Mouse (Mus musculus): ENCODE measurements around the gene Gm21974. TPM values are rescaled to one million over a fixed set of nuclear protein-coding genes. Genes with fewer than 3 reads are reported as not detected.

The Gm21974 gene
- polyA plus RNA-seq, 1 experiment from 2014 or later = not detected

DNA sequence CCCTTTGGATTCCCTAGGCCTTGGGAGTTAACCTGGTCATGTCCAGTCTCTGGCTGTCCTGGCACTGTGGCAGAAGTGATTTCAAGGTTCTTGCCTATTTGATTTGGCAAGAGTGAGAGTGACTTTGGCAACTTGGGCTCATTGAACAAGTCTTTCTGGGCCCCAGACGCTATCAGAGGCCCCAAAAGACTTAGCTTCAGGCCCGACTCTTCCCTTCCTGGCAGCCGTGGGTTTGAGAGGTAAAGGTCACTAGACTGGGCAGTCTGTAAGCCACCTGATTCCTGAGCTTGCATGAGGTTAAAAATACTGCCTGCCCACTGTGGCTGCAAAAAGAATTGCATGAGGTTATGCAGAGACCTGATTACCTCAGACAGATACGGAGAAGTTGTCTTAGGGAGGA, 13.4 kb upstream of the Gm21974 start:
- Histone ChIP-seq H3K9me3 (ENCODE audit: control insufficient read depth, low read depth, low read length) (no peaks in the 10 kb centered on the region), H3K27ac (ENCODE audit: low read length) (no peak overlapping the region), H3K4me3 (ENCODE audit: low read depth, low read length) (no peak overlapping the region), H3K4me2 (replicated peaks; ENCODE audit: low read depth, low read length) (no peak overlapping the region), H3K4me1 (ENCODE audit: control insufficient read depth, insufficient read depth, low read length) (peaks cover 12% of the 10 kb centered on the region; the same call in 1 of the 2 replicates), H3K9ac (replicated peaks; ENCODE audit: low read depth, low read length) (no peak overlapping the region), H3K27me3 (ENCODE audit: control insufficient read depth, insufficient read depth, low read length) (no peaks in the 10 kb centered on the region), H3K36me3 (ENCODE audit: control insufficient read depth, insufficient read depth, low read length) (peaks cover 44% of the 10 kb centered on the region)
- ATAC-seq (ENCODE audit: insufficient number of reproducible peaks, insufficient read depth, low FRiP score, low read depth) = no peak
- WGBS = 84% methylated on average over 4 of the region's 4 CpGs

DNA sequence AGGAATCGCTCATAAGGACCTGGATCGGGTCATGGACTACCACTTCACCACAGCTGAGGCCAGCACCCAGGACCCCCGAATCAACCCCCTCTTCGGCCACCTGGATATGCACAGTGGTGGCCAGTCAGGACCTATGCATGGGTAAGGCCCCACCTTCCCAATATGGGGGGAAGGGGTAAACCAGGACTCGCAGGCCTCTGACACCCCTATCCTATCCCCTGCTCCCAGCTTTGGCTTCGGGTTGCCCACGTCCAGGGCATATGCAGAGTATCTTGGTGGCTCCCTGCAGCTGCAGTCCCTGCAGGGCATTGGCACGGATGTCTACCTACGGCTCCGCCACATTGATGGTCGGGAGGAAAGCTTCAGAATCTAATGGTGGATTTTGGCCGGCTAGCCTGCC, 12.7 kb upstream of the Gm21974 start:
- no peaks in the 10 kb centered on the region for H3K27me3 ChIP-seq (ENCODE audit: control insufficient read depth, insufficient read depth, low read length)
- H3K4me1 ChIP-seq (ENCODE audit: control insufficient read depth, insufficient read depth, low read length) = peaks cover 9% of the 10 kb centered on the region; the same call in 1 of the 2 replicates
- H3K9ac ChIP-seq (replicated peaks; ENCODE audit: low read depth, low read length) = no peak overlapping the region
- H3K27ac ChIP-seq (ENCODE audit: low read length) = no peak overlapping the region
- H3K4me3 ChIP-seq (ENCODE audit: low read depth, low read length) = no peak overlapping the region
- no peaks in the 10 kb centered on the region for H3K9me3 ChIP-seq (ENCODE audit: control insufficient read depth, low read depth, low read length)
- peaks cover 44% of the 10 kb centered on the region for H3K36me3 ChIP-seq (ENCODE audit: control insufficient read depth, insufficient read depth, low read length)
- ATAC-seq (ENCODE audit: insufficient number of reproducible peaks, insufficient read depth, low FRiP score, low read depth) = no peak
- 96% methylated on average over 12 of the region's 12 CpGs for WGBS
- H3K4me2 ChIP-seq (replicated peaks; ENCODE audit: low read depth, low read length) = no peak overlapping the region

DNA sequence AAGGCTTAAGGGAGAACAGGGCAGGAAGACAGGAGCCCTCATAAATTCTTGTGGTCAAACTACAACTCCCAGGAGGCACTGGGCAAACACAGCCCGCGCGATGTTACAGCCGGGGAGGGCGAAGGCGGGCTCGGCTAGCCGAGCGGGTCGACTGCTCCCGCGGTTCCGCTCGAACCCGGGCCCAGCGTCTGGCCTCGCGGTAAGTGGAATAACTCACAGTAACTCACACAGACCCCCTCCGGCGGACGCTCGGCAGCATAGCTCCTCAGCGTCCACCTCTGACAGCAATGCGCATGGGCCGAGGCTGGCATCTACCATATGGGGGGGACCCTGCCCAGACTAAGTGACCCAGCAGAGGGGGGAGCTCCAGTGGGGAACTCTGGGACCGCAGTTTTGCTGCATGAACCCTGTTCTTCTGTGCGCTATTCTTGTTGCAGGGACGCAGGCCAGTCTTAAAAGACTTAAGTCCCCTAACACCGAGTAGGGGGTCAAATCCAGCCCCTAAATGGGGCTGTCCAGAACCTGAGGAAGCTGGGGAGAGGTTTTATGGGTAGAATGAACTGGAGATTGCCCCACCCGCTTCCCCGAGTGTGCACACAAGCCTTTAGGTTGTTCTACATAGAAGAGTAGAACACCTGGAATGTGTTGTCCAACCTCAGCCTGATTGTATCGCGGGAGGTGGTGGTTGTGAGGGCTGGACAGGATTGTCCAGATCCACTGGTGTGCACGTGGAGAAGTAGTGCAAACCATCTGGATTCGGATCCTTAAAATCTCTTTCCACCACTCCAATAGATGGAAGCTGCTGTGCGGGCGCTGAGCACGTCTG, 8.9 kb upstream of the Gm21974 start, which contains the start of gene Bckdk:
Gene Bckdk, plus strand, starts transcription at position 112 of the 826 bp plus-strand sequence.
- Histone ChIP-seq H3K36me3 (ENCODE audit: control insufficient read depth, insufficient read depth, low read length) (peaks cover 40% of the 10 kb centered on the region), H3K9me3 (ENCODE audit: control insufficient read depth, low read depth, low read length) (no peaks in the 10 kb centered on the region), H3K4me3 (ENCODE audit: low read depth, low read length) (peak within 1 kb of the TSS; percentile 82), H3K27me3 (ENCODE audit: control insufficient read depth, insufficient read depth, low read length) (no peaks in the 10 kb centered on the region), H3K4me2 (replicated peaks; ENCODE audit: low read depth, low read length) (peak within 1 kb of the TSS; percentile 90), H3K9ac (replicated peaks; ENCODE audit: low read depth, low read length) (peak within 1 kb of the TSS; percentile 93), H3K27ac (ENCODE audit: low read length) (peak within 1 kb of the TSS; percentile 91), H3K4me1 (ENCODE audit: control insufficient read depth, insufficient read depth, low read length) (peaks cover 8% of the 10 kb centered on the region; the same call in 1 of the 2 replicates)
- 6% methylated on average over 38 of the region's 38 CpGs for WGBS
- ATAC-seq (ENCODE audit: insufficient number of reproducible peaks, insufficient read depth, low FRiP score, low read depth) = peak; percentile 87

DNA sequence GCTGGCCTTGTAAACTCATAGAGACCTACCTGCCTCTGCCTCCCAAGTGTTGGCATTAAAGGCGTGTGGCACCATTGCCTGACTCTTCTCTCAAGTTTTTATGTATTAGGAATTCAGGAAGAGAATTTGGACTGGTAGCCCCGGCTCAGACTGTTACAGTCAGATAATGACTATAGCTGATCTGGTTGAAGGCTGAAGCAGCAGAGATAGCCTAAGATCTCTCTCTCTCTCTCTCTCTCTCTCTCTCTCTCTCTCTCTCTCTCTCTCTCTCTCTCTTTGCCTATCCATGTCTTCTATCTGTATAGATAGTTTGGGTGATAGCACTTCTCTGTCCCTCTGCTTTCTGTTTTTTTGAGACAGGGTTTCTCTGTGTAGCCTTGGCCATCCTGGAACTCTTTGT, 6.5 kb upstream of the Gm21974 start:
- 83% methylated on average over 2 of the region's 2 CpGs for WGBS
- no peak overlapping the region for H3K4me3 ChIP-seq (ENCODE audit: low read depth, low read length)

DNA sequence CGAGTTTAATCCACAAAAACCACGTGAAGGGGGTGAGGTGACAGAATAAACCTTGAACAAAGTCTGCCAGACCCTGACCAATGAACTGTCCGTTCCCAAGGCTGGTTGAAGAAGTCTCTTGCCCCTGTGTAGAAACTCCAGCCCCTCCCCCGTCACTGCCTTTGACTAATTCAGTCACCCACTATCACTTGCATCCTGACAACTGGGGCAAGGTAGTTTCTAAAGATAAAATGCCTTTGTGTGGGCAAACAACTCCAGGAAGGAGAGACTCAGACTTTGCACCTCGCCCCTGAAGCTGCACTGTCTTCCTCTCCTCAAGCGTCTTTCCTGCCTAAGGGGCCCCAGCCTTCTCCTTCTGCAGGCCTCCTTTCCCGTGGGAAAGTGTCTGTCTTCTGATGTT, 4.7 kb upstream of the Gm21974 start:
- peaks cover 6% of the 10 kb centered on the region; the same call in 1 of the 2 replicates for H3K4me1 ChIP-seq (ENCODE audit: control insufficient read depth, insufficient read depth, low read length)
- peak overlapping the region; percentile 35; the same call in 1 of the 2 replicates for H3K27ac ChIP-seq (ENCODE audit: low read length)
- no peaks in the 10 kb centered on the region for H3K27me3 ChIP-seq (ENCODE audit: control insufficient read depth, insufficient read depth, low read length)
- H3K4me3 ChIP-seq (ENCODE audit: low read depth, low read length) = no peak overlapping the region
- no peak overlapping the region for H3K9ac ChIP-seq (replicated peaks; ENCODE audit: low read depth, low read length)
- no peaks in the 10 kb centered on the region; the same call in 1 of the 2 replicates for H3K36me3 ChIP-seq (ENCODE audit: control insufficient read depth, insufficient read depth, low read length)
- ATAC-seq (ENCODE audit: insufficient number of reproducible peaks, insufficient read depth, low FRiP score, low read depth) = no peak
- no peaks in the 10 kb centered on the region for H3K9me3 ChIP-seq (ENCODE audit: control insufficient read depth, low read depth, low read length)
- WGBS = 31% methylated on average over 7 of the region's 7 CpGs
- H3K4me2 ChIP-seq (replicated peaks; ENCODE audit: low read depth, low read length) = no peak overlapping the region

More for the DNA sequence above, 6.5 kb upstream of the Gm21974 start:
- Histone ChIP-seq H3K9ac (replicated peaks; ENCODE audit: low read depth, low read length) (no peak overlapping the region), H3K4me1 (ENCODE audit: control insufficient read depth, insufficient read depth, low read length) (peaks cover 8% of the 10 kb centered on the region; the same call in 1 of the 2 replicates), H3K27me3 (ENCODE audit: control insufficient read depth, insufficient read depth, low read length) (no peaks in the 10 kb centered on the region), H3K36me3 (ENCODE audit: control insufficient read depth, insufficient read depth, low read length) (peaks cover 17% of the 10 kb centered on the region), H3K4me2 (replicated peaks; ENCODE audit: low read depth, low read length) (no peak overlapping the region), H3K27ac (ENCODE audit: low read length) (no peak overlapping the region), H3K9me3 (ENCODE audit: control insufficient read depth, low read depth, low read length) (no peaks in the 10 kb centered on the region)
- no peak for ATAC-seq (ENCODE audit: insufficient number of reproducible peaks, insufficient read depth, low FRiP score, low read depth)

DNA sequence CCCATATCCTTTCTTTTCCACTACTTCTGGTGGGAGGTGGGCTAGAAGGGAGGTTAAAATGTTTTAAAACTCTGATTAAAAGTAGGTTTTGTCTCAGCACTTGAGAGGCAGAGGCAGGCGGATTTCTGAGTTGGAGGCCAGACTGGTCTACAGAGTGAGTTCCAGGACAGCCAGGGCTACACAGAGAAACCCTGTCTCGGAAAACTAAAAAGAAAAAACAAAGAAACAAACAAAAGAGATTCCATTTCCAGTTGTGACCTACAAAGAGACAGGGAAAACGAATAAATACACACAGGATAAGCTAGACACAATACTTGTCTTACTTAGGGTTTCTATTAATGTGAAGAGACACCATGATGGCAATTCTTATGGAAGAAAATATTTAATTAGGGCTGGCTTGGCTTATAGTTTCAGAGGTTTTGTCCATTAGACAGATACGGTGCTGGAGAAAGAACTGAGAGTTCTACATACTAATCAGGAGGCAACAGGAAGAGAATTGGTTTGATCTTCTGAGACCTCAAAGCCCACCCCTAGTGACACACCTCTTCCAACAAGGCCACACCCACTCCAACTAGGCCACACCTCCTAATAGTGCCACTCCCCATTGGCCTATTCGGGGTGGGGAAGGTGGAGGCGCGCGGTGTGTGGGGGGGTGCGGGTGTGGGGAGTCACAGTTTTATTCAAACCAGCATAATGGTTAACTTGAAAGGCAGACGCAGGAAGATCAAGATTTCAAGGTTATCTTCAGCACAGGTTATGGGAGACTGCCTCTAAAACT, 3.1 kb upstream of the Gm21974 start:
- ATAC-seq (ENCODE audit: insufficient number of reproducible peaks, insufficient read depth, low FRiP score, low read depth) = no peak
- Histone ChIP-seq H3K4me1 (ENCODE audit: control insufficient read depth, insufficient read depth, low read length) (peaks cover 6% of the 10 kb centered on the region), H3K27ac (ENCODE audit: low read length) (no peak overlapping the region), H3K36me3 (ENCODE audit: control insufficient read depth, insufficient read depth, low read length) (peaks cover under 1% of the 10 kb centered on the region; the same call in 1 of the 2 replicates), H3K9me3 (ENCODE audit: control insufficient read depth, low read depth, low read length) (no peaks in the 10 kb centered on the region), H3K4me2 (replicated peaks; ENCODE audit: low read depth, low read length) (no peak overlapping the region), H3K27me3 (ENCODE audit: control insufficient read depth, insufficient read depth, low read length) (no peaks in the 10 kb centered on the region), H3K9ac (replicated peaks; ENCODE audit: low read depth, low read length) (no peak overlapping the region), H3K4me3 (ENCODE audit: low read depth, low read length) (no peak overlapping the region)
- 31% methylated on average over 10 of the region's 10 CpGs for WGBS

DNA sequence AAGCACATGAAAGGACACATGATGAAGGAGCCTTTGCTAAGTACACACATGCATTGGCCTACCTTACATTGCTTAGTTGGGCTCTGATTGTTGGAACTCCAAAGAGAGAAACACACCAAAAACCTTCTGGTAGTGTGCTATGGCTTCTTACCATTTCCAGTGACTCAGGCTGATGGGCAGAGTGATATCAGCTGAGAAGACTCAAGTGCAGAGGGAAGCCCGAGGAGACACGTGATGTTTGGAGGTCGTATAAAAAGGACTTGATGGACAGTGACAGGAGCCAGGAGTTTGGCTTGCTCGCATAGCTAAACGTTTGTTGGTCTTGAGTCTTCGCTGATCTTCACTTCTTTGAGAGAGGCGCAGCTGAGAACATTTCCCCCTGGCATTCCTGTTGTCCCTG, 2.3 kb upstream of the Gm21974 start:
- Histone ChIP-seq H3K4me3 (ENCODE audit: low read depth, low read length) (no peak overlapping the region), H3K4me2 (replicated peaks; ENCODE audit: low read depth, low read length) (no peak overlapping the region), H3K27ac (ENCODE audit: low read length) (no peak overlapping the region), H3K36me3 (ENCODE audit: control insufficient read depth, insufficient read depth, low read length) (peaks cover 9% of the 10 kb centered on the region; the same call in 1 of the 2 replicates), H3K9ac (replicated peaks; ENCODE audit: low read depth, low read length) (no peak overlapping the region), H3K9me3 (ENCODE audit: control insufficient read depth, low read depth, low read length) (no peaks in the 10 kb centered on the region), H3K27me3 (ENCODE audit: control insufficient read depth, insufficient read depth, low read length) (no peaks in the 10 kb centered on the region), H3K4me1 (ENCODE audit: control insufficient read depth, insufficient read depth, low read length) (peaks cover 6% of the 10 kb centered on the region)
- ATAC-seq (ENCODE audit: insufficient number of reproducible peaks, insufficient read depth, low FRiP score, low read depth) = no peak
- WGBS = 88% methylated on average over 7 of the region's 7 CpGs

DNA sequence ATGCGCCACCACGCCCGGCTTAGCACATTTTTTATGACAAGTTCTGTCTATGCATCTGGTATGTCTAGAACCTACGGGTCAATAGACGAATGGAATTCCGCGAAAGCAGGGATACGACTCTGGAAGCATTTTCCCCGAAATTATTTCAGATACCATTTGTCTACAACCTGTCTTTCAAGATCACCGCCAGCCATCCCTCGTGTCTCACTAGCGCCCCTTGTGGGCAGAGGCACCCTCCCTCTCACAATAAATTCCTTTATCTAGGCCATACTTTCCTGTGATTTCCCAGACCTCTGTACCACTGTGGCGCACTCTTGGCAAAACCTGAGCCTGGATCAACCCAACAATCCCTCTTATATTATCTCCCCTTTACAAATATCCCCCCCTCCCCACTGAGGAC, 1.1 kb upstream of the Gm21974 start:
- Histone ChIP-seq H3K27ac (ENCODE audit: low read length) (no peak overlapping the region), H3K27me3 (ENCODE audit: control insufficient read depth, insufficient read depth, low read length) (no peaks in the 10 kb centered on the region), H3K9ac (replicated peaks; ENCODE audit: low read depth, low read length) (no peak overlapping the region), H3K9me3 (ENCODE audit: control insufficient read depth, low read depth, low read length) (no peaks in the 10 kb centered on the region), H3K4me1 (ENCODE audit: control insufficient read depth, insufficient read depth, low read length) (peaks cover 6% of the 10 kb centered on the region), H3K4me3 (ENCODE audit: low read depth, low read length) (no peak overlapping the region), H3K36me3 (ENCODE audit: control insufficient read depth, insufficient read depth, low read length) (peaks cover 14% of the 10 kb centered on the region; the same call in 1 of the 2 replicates), H3K4me2 (replicated peaks; ENCODE audit: low read depth, low read length) (no peak overlapping the region)
- no peak for ATAC-seq (ENCODE audit: insufficient number of reproducible peaks, insufficient read depth, low FRiP score, low read depth)
- 59% methylated on average over 13 of the region's 13 CpGs for WGBS
